Mouse (Mus musculus) neural tube, embryonic 14.5 days (tissue): ENCODE data around the gene Qsox1. TPM values are rescaled to one million over a fixed set of nuclear protein-coding genes. Genes with fewer than 3 reads are reported as not detected.

Source experiments
- ATAC-seq: fragments of 200-750 bp; cut with Nextera tagmentation; 2 replicates; pipeline ENCODE4 v1.8.0; 2017; ENCODE audit warnings: low read depth, mild to moderate bottlenecking, moderate TSS enrichment, moderate library complexity
- H3K27ac ChIP-seq: fragments of 300-500 bp; sonication (generic); 2 replicates; pipeline ENCODE4 v1.5.1; 2014; ENCODE audit warnings: low read depth, mild to moderate bottlenecking, control low read depth, low read length, moderate library complexity, mixed read lengths
- H3K27me3 ChIP-seq: fragments of 300-500 bp; sonication (generic); 2 replicates; pipeline ENCODE4 v1.6.1; 2014; ENCODE audit warnings: low read length; ENCODE audit not compliant: control insufficient read depth, insufficient read depth
- H3K36me3 ChIP-seq: fragments of 300-500 bp; sonication (generic); 2 replicates; pipeline ENCODE4 v1.6.1; 2014; ENCODE audit warnings: low read length, mixed read lengths; ENCODE audit not compliant: control insufficient read depth, insufficient read depth
- H3K4me1 ChIP-seq: fragments of 300-500 bp; sonication (generic); 2 replicates; pipeline ENCODE4 v1.6.1; 2014; ENCODE audit warnings: low read length; ENCODE audit not compliant: control insufficient read depth, insufficient read depth
- H3K4me2 ChIP-seq: fragments of 300-500 bp; sonication (generic); 2 replicates; pipeline ENCODE4 v1.6.1; 2014; ENCODE audit warnings: mild to moderate bottlenecking, low read depth, low read length, control low read depth
- H3K4me3 ChIP-seq: fragments of 300-500 bp; sonication (generic); 2 replicates; pipeline ENCODE4 v1.5.1; 2014; ENCODE audit warnings: low read depth, low read length, control low read depth, mixed read lengths
- H3K9ac ChIP-seq: fragments of 300-500 bp; sonication (generic); replicated peaks from 2 replicates; pipeline ENCODE4 v1.6.1; 2014; ENCODE audit warnings: low read depth, mild to moderate bottlenecking, control low read depth, low read length, mixed read lengths
- H3K9me3 ChIP-seq: fragments of 300-500 bp; sonication (generic); 2 replicates; pipeline ENCODE4 v1.6.1; 2016; ENCODE audit warnings: low read length; ENCODE audit not compliant: control insufficient read depth
- WGBS: fragments of 180-500 bp; shearing (Covaris S2); extraction: QIAGEN DNeasy Blood & Tissue Kit; methylation state at CpG from one replicate; pipeline ENCODE4 v1.1.7; 2014; 5-methylcytosine and 5-hydroxymethylcytosine counted together
- polyA plus RNA-seq: library from polyadenylated mRNA; unstranded; fragments of >200 nt; fragmentation: Nextera tagmentation; extraction: Ambion mirVana; gene quantifications from 2 replicates; pipeline ENCODE4 v1.2.1, GENCODE M21; 2014

Gene Qsox1
- 9.9 and 10.4 TPM in 2 replicates for polyA plus RNA-seq

DNA sequence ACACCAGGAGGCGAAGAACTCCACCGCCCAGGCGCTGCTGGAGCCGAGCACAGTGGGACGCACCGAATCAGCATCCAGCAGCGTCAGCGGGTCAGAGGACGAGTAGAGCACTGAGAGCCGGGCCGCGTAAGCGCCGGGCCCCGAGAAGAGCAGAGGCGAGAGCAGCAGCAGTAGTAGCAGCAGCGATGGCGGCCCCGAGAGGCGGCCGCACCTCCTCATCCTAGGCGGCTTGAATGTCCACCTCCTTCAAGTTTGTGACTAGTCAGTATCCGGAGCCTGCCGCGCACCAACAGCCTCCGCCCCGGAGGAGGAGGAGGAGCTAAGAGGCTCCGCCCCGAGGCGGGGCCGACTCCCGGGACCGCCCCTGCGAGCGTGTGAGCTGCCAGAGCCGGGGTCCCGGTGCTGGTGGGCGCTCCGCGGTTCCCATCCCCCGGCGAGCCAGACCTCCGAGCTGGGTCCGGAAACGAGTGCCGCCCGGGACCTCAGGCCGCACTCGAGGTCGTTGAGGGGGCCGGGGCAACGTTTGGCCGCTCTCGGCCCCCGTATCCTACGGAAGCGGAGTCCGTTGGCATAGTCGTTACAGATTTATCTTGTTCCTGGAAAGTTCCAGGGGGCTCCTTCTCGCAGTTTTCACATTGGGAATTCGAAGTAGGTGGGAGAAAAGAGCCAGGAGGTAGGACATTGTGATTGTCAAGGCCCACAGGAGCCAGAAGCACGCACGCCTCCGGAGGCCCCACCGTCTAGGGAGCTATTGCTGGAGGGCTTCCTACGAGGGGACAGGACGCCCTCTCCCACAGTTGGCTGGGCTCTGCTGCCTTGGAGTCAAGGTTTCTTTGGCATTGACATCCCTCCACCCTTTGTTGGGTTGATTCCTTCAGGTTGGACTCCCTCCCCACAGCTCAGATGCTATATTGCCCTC, at the start of gene Qsox1:
TSS of gene Qsox1 (minus strand) at position 309 of the 919 bp plus-strand sequence.
- H3K9ac ChIP-seq, result peak within 1 kb of the TSS; percentile 68
- WGBS, result under 1% methylated on average over 67 of the region's 67 CpGs
- H3K4me1 ChIP-seq, result 0 out of 2 replicates have a peak, but pooled peaks cover 3% of the 10 kb centered on the region
- peaks cover 2% of the 10 kb centered on the region; the same call in 1 of the 2 replicates for H3K27me3 ChIP-seq
- peak within 1 kb of the TSS; percentile 69 for H3K4me2 ChIP-seq
- ATAC-seq, result peak; percentile 96
- peak within 1 kb of the TSS; percentile 82 for H3K4me3 ChIP-seq
- H3K9me3 ChIP-seq, result no peaks in the 10 kb centered on the region
- no peaks in the 10 kb centered on the region for H3K36me3 ChIP-seq
- peak within 1 kb of the TSS; percentile 53 for H3K27ac ChIP-seq

GRCm38 (mm10) chr1:155854926-155855702, 42.4 kb upstream of the Qsox1 start:
- peaks cover 22% of the 10 kb centered on the region for H3K36me3 ChIP-seq
- no peaks in the 10 kb centered on the region for H3K27me3 ChIP-seq
- H3K4me2 ChIP-seq, result no peak overlapping the region
- H3K9ac ChIP-seq, result no peak overlapping the region
- H3K4me1 ChIP-seq, result no peaks in the 10 kb centered on the region
- H3K4me3 ChIP-seq, result no peak overlapping the region
- 86% methylated on average over 7 of the region's 7 CpGs for WGBS
- H3K27ac ChIP-seq, result no peak overlapping the region
- no peaks in the 10 kb centered on the region for H3K9me3 ChIP-seq
- ATAC-seq, result no peak

GRCm38 (mm10) chr1:155853009-155853408, 40.3 kb upstream of the Qsox1 start:
- Histone ChIP-seq H3K9me3 (no peaks in the 10 kb centered on the region), H3K36me3 (peaks cover 16% of the 10 kb centered on the region), H3K4me1 (no peaks in the 10 kb centered on the region), H3K4me2 (no peak overlapping the region), H3K27ac (no peak overlapping the region), H3K4me3 (no peak overlapping the region), H3K27me3 (no peaks in the 10 kb centered on the region), H3K9ac (no peak overlapping the region)
- ATAC-seq, result no peak
- 97% methylated on average over 5 of the region's 5 CpGs for WGBS

DNA sequence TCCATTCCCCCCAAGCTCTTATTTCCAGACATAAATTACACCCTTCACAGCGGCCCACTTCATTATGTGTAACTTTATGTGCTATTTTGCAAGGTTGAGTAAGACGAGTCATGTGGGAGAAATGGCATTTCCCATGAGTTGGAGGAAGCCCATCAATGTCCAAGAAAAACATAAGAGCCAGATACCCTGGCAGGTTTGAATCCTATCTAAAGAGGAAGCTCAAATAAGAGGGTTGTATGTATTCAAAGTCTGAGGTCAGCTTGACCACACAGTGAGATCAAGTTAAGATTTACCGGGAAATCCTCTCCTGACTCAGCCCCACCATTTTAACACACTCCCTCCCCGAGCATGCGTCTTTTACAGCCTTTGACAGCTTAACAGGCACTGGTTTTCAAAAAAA, 31.5 kb upstream of the Qsox1 start:
- H3K36me3 ChIP-seq, result peaks cover 25% of the 10 kb centered on the region
- no peak overlapping the region for H3K4me2 ChIP-seq
- H3K27ac ChIP-seq, result no peak overlapping the region
- no peak overlapping the region for H3K4me3 ChIP-seq
- H3K4me1 ChIP-seq, result no peaks in the 10 kb centered on the region
- H3K9ac ChIP-seq, result no peak overlapping the region
- 66% methylated on average over 5 of the region's 5 CpGs for WGBS
- H3K9me3 ChIP-seq, result no peaks in the 10 kb centered on the region
- H3K27me3 ChIP-seq, result no peaks in the 10 kb centered on the region
- ATAC-seq, result no peak

DNA sequence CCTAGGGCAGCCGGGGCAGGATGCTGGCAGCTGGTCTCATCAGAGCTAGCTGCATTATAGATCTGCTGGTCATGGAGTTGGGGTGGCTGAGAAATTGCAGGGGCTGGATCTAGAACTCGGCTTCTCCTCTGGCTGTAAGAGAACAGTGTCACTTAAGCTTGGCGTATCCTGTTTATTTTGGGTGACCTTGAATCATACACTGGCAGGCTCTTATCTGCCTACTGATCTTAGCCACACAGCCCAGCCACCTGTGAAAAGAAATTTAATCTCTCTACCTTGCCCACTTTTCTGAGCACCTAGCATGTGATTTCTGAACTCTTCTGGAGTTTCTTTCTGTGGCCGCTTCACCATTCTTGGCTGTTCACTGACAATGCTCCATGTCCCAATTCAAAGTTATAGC, 30.8 kb upstream of the Qsox1 start:
- 97% methylated on average over 4 of the region's 4 CpGs for WGBS
- Histone ChIP-seq H3K4me1 (no peaks in the 10 kb centered on the region), H3K4me3 (no peak overlapping the region), H3K4me2 (no peak overlapping the region), H3K27ac (no peak overlapping the region), H3K36me3 (peaks cover 24% of the 10 kb centered on the region), H3K9ac (no peak overlapping the region), H3K9me3 (no peaks in the 10 kb centered on the region), H3K27me3 (no peaks in the 10 kb centered on the region)
- ATAC-seq, result no peak

GRCm38 (mm10) chr1:155835667-155836066, 23.0 kb upstream of the Qsox1 start:
- no peak for ATAC-seq
- H3K9ac ChIP-seq, result no peak overlapping the region
- H3K4me3 ChIP-seq, result no peak overlapping the region
- no peaks in the 10 kb centered on the region for H3K27me3 ChIP-seq
- H3K36me3 ChIP-seq, result no peaks in the 10 kb centered on the region
- H3K4me2 ChIP-seq, result no peak overlapping the region
- no peak overlapping the region for H3K27ac ChIP-seq
- WGBS, result 87% methylated on average over 2 of the region's 2 CpGs
- no peaks in the 10 kb centered on the region for H3K4me1 ChIP-seq
- H3K9me3 ChIP-seq, result no peaks in the 10 kb centered on the region

- Histone ChIP-seq H3K27ac (no peak overlapping the region), H3K4me3 (no peak overlapping the region), H3K36me3 (no peaks in the 10 kb centered on the region), H3K27me3 (no peaks in the 10 kb centered on the region), H3K4me1 (no peaks in the 10 kb centered on the region), H3K9me3 (no peaks in the 10 kb centered on the region), H3K4me2 (no peak overlapping the region), H3K9ac (no peak overlapping the region)
- WGBS, result 92% methylated on average over 9 of the region's 9 CpGs
- ATAC-seq, result no peak
Observed at GRCm38 (mm10) chr1:155833610-155834009, 20.9 kb upstream of the Qsox1 start.

DNA sequence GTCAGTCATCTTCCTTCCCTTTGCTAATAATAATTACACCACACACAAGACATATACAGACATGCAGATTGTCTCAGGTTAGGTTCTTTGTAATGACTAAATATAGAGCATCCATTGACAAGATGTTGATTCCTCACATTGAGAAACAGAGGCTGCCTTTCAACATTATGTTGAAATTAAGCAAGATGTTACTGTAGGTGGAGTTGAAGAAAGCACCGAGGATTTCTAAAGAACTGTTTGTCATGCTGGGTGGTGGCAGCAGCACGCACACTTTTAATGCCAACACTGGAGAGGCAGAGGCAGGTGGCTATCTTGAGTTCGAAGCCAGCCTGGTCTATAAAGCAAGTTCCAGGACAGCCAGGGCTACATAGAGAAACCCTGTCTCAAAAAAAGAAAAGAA, 19.3 kb upstream of the Qsox1 start:
- H3K4me1 ChIP-seq, result no peaks in the 10 kb centered on the region

GRCm38 (mm10) chr1:155830861-155831260, 18.2 kb upstream of the Qsox1 start:
- WGBS, result 82% methylated on average over 6 of the region's 6 CpGs
- no peak overlapping the region for H3K9ac ChIP-seq
- H3K27ac ChIP-seq, result no peak overlapping the region
- H3K9me3 ChIP-seq, result no peaks in the 10 kb centered on the region
- no peak overlapping the region for H3K4me2 ChIP-seq
- H3K4me1 ChIP-seq, result no peaks in the 10 kb centered on the region
- no peaks in the 10 kb centered on the region for H3K27me3 ChIP-seq
- H3K4me3 ChIP-seq, result no peak overlapping the region
- no peaks in the 10 kb centered on the region for H3K36me3 ChIP-seq
- ATAC-seq, result no peak

More for the DNA sequence above, 19.3 kb upstream of the Qsox1 start:
- Histone ChIP-seq H3K27ac (no peak overlapping the region), H3K36me3 (no peaks in the 10 kb centered on the region), H3K4me2 (no peak overlapping the region), H3K9ac (no peak overlapping the region), H3K27me3 (no peaks in the 10 kb centered on the region), H3K9me3 (no peaks in the 10 kb centered on the region), H3K4me3 (no peak overlapping the region)
- ATAC-seq, result no peak
- WGBS, result 87% methylated on average over 3 of the region's 3 CpGs
